Mouse (Mus musculus): Measurements from ENCODE around the gene Vwa1. TPM values are rescaled to one million over a fixed set of nuclear protein-coding genes. Genes with fewer than 3 reads are reported as not detected.
"Not testable (repeated sequence)": the region's sequence is repeated elsewhere in the genome, so short reads cannot be mapped to it uniquely, and the experiment has no call there.

The Vwa1 gene
- polyA plus RNA-seq, 1 experiment from 2014 or later, result 4.5 TPM

- not testable (repeated sequence) for H3K4me2 ChIP-seq (ENCODE audit: low read length); H3K4me3 ChIP-seq (ENCODE audit: control insufficient read depth in 1 of 2, insufficient read depth in 1 of 2, low read depth in 1 of 2, low read length in 2 of 2); H3K4me1 ChIP-seq (ENCODE audit: control insufficient read depth in 2 of 2, insufficient read depth in 2 of 2, low read length in 2 of 2); H3K9me3 ChIP-seq (ENCODE audit: control insufficient read depth, low read length); H3K27me3 ChIP-seq (ENCODE audit: control insufficient read depth, insufficient read depth, low read length); H3K27ac ChIP-seq (replicated peaks in 1 of 2; ENCODE audit: control insufficient read depth in 1 of 2, insufficient read depth in 1 of 2, low read depth in 2 of 2, low read length in 2 of 2); H3K9ac ChIP-seq (ENCODE audit: low read length); ATAC-seq (ENCODE audit: insufficient number of reproducible peaks, insufficient read depth, low FRiP score, low read depth)
- 83% methylated on average over 10 of the region's 10 CpGs for WGBS
- peaks cover 68% of the 10 kb centered on the region for H3K36me3 ChIP-seq (ENCODE audit: control insufficient read depth, insufficient read depth, low read length)
These were observed 33.8 kb downstream of the Vwa1 start for GRCm38 (mm10) chr4:155740681-155741080.

- peaks cover 4 to 7% of the 10 kb centered on the region in 2 experiments; a peak in 3 of 4 replicates for H3K4me1 ChIP-seq (ENCODE audit: control insufficient read depth in 2 of 2, insufficient read depth in 2 of 2, low read length in 2 of 2)
- peaks cover 61% of the 10 kb centered on the region for H3K36me3 ChIP-seq (ENCODE audit: control insufficient read depth, insufficient read depth, low read length)
- WGBS, result 79% methylated on average over 37 of the region's 37 CpGs
- no peaks in the 10 kb centered on the region for H3K9me3 ChIP-seq (ENCODE audit: control insufficient read depth, low read length)
- H3K27me3 ChIP-seq (ENCODE audit: control insufficient read depth, insufficient read depth, low read length), result no peaks in the 10 kb centered on the region
- no peak overlapping the region for H3K4me3 ChIP-seq (ENCODE audit: control insufficient read depth in 1 of 2, insufficient read depth in 1 of 2, low read depth in 1 of 2, low read length in 2 of 2)
- ATAC-seq (ENCODE audit: insufficient number of reproducible peaks, insufficient read depth, low FRiP score, low read depth), result no peak
- no peak overlapping the region for H3K27ac ChIP-seq (replicated peaks in 1 of 2; ENCODE audit: control insufficient read depth in 1 of 2, insufficient read depth in 1 of 2, low read depth in 2 of 2, low read length in 2 of 2)
- H3K4me2 ChIP-seq (ENCODE audit: low read length), result no peak overlapping the region
- H3K9ac ChIP-seq (ENCODE audit: low read length), result no peak overlapping the region
These were observed 34.5 kb downstream of the Vwa1 start for GRCm38 (mm10) chr4:155739741-155740636.

- H3K4me1 ChIP-seq (ENCODE audit: control insufficient read depth in 2 of 2, insufficient read depth in 2 of 2, low read length in 2 of 2), result peaks cover 4 to 7% of the 10 kb centered on the region in 2 experiments; a peak in 3 of 4 replicates
- H3K27me3 ChIP-seq (ENCODE audit: control insufficient read depth, insufficient read depth, low read length), result no peaks in the 10 kb centered on the region
- H3K27ac ChIP-seq (replicated peaks in 1 of 2; ENCODE audit: control insufficient read depth in 1 of 2, insufficient read depth in 1 of 2, low read depth in 2 of 2, low read length in 2 of 2), result no peak overlapping the region
- peaks cover 53% of the 10 kb centered on the region for H3K36me3 ChIP-seq (ENCODE audit: control insufficient read depth, insufficient read depth, low read length)
- 80% methylated on average over 6 of the region's 6 CpGs for WGBS
- no peaks in the 10 kb centered on the region for H3K9me3 ChIP-seq (ENCODE audit: control insufficient read depth, low read length)
- ATAC-seq (ENCODE audit: insufficient number of reproducible peaks, insufficient read depth, low FRiP score, low read depth), result no peak
- no peak overlapping the region for H3K4me2 ChIP-seq (ENCODE audit: low read length)
- H3K4me3 ChIP-seq (ENCODE audit: control insufficient read depth in 1 of 2, insufficient read depth in 1 of 2, low read depth in 1 of 2, low read length in 2 of 2), result no peak overlapping the region
- no peak overlapping the region for H3K9ac ChIP-seq (ENCODE audit: low read length)
These were observed 35.3 kb downstream of the Vwa1 start for GRCm38 (mm10) chr4:155739152-155739551.

GRCm38 (mm10) chr4:155738262-155738661, 36.2 kb downstream of the Vwa1 start:
- Histone ChIP-seq H3K4me2 (ENCODE audit: low read length) (no peak overlapping the region), H3K9me3 (ENCODE audit: control insufficient read depth, low read length) (no peaks in the 10 kb centered on the region), H3K36me3 (ENCODE audit: control insufficient read depth, insufficient read depth, low read length) (peaks cover 45% of the 10 kb centered on the region), H3K27ac (replicated peaks in 1 of 2; ENCODE audit: control insufficient read depth in 1 of 2, insufficient read depth in 1 of 2, low read depth in 2 of 2, low read length in 2 of 2) (no peak overlapping the region), H3K4me1 (ENCODE audit: control insufficient read depth in 2 of 2, insufficient read depth in 2 of 2, low read length in 2 of 2) (peaks cover 4 to 7% of the 10 kb centered on the region in 2 experiments; a peak in 3 of 4 replicates), H3K4me3 (ENCODE audit: control insufficient read depth in 1 of 2, insufficient read depth in 1 of 2, low read depth in 1 of 2, low read length in 2 of 2) (no peak overlapping the region), H3K27me3 (ENCODE audit: control insufficient read depth, insufficient read depth, low read length) (no peaks in the 10 kb centered on the region), H3K9ac (ENCODE audit: low read length) (no peak overlapping the region)
- 48% methylated on average over 8 of the region's 8 CpGs for WGBS
- ATAC-seq (ENCODE audit: insufficient number of reproducible peaks, insufficient read depth, low FRiP score, low read depth), result no peak

GRCm38 (mm10) chr4:155736421-155736820, 38.1 kb downstream of the Vwa1 start:
- no peak overlapping the region for H3K27ac ChIP-seq (replicated peaks in 1 of 2; ENCODE audit: control insufficient read depth in 1 of 2, insufficient read depth in 1 of 2, low read depth in 2 of 2, low read length in 2 of 2)
- H3K9me3 ChIP-seq (ENCODE audit: control insufficient read depth, low read length), result no peaks in the 10 kb centered on the region
- H3K36me3 ChIP-seq (ENCODE audit: control insufficient read depth, insufficient read depth, low read length), result peaks cover 41% of the 10 kb centered on the region
- H3K27me3 ChIP-seq (ENCODE audit: control insufficient read depth, insufficient read depth, low read length), result no peaks in the 10 kb centered on the region
- ATAC-seq (ENCODE audit: insufficient number of reproducible peaks, insufficient read depth, low FRiP score, low read depth), result no peak
- H3K4me2 ChIP-seq (ENCODE audit: low read length), result no peak overlapping the region
- WGBS, result 88% methylated on average over 5 of the region's 5 CpGs
- no peak overlapping the region for H3K9ac ChIP-seq (ENCODE audit: low read length)
- peaks cover 4 to 7% of the 10 kb centered on the region in 2 experiments; a peak in 3 of 4 replicates for H3K4me1 ChIP-seq (ENCODE audit: control insufficient read depth in 2 of 2, insufficient read depth in 2 of 2, low read length in 2 of 2)
- no peak overlapping the region for H3K4me3 ChIP-seq (ENCODE audit: control insufficient read depth in 1 of 2, insufficient read depth in 1 of 2, low read depth in 1 of 2, low read length in 2 of 2)

GRCm38 (mm10) chr4:155735788-155736187, 38.7 kb downstream of the Vwa1 start:
- no peaks in the 10 kb centered on the region for H3K27me3 ChIP-seq (ENCODE audit: control insufficient read depth, insufficient read depth, low read length)
- peaks cover 4 to 7% of the 10 kb centered on the region in 2 experiments; a peak in 3 of 4 replicates for H3K4me1 ChIP-seq (ENCODE audit: control insufficient read depth in 2 of 2, insufficient read depth in 2 of 2, low read length in 2 of 2)
- 72% methylated on average over 5 of the region's 5 CpGs for WGBS
- H3K36me3 ChIP-seq (ENCODE audit: control insufficient read depth, insufficient read depth, low read length), result peaks cover 40% of the 10 kb centered on the region
- H3K9ac ChIP-seq (ENCODE audit: low read length), result peak overlapping the region; percentile 85
- peak overlapping the region; percentile 93 for H3K4me2 ChIP-seq (ENCODE audit: low read length)
- H3K4me3 ChIP-seq (ENCODE audit: control insufficient read depth in 1 of 2, insufficient read depth in 1 of 2, low read depth in 1 of 2, low read length in 2 of 2), result peak overlapping the region; percentile 70 to 83
- 0 out of 4 replicates have a peak overlapping the region, but pooled peaks of 1 of the 2 experiments have one; percentile 76 for H3K27ac ChIP-seq (replicated peaks in 1 of 2; ENCODE audit: control insufficient read depth in 1 of 2, insufficient read depth in 1 of 2, low read depth in 2 of 2, low read length in 2 of 2)
- no peaks in the 10 kb centered on the region for H3K9me3 ChIP-seq (ENCODE audit: control insufficient read depth, low read length)
- no peak for ATAC-seq (ENCODE audit: insufficient number of reproducible peaks, insufficient read depth, low FRiP score, low read depth)

- H3K36me3 ChIP-seq (ENCODE audit: control insufficient read depth, insufficient read depth, low read length), result peaks cover 37% of the 10 kb centered on the region
- peak overlapping the region; percentile 93 for H3K4me2 ChIP-seq (ENCODE audit: low read length)
- no peaks in the 10 kb centered on the region for H3K27me3 ChIP-seq (ENCODE audit: control insufficient read depth, insufficient read depth, low read length)
- peak overlapping the region; percentile 70 to 83 for H3K4me3 ChIP-seq (ENCODE audit: control insufficient read depth in 1 of 2, insufficient read depth in 1 of 2, low read depth in 1 of 2, low read length in 2 of 2)
- peak overlapping the region; percentile 20 to 76; a peak in 2 of 4 replicates for H3K27ac ChIP-seq (replicated peaks in 1 of 2; ENCODE audit: control insufficient read depth in 1 of 2, insufficient read depth in 1 of 2, low read depth in 2 of 2, low read length in 2 of 2)
- H3K9ac ChIP-seq (ENCODE audit: low read length), result peak overlapping the region; percentile 85
- peaks cover 4 to 7% of the 10 kb centered on the region in 2 experiments; a peak in 3 of 4 replicates for H3K4me1 ChIP-seq (ENCODE audit: control insufficient read depth in 2 of 2, insufficient read depth in 2 of 2, low read length in 2 of 2)
- under 1% methylated on average over 70 of the region's 79 CpGs for WGBS
- H3K9me3 ChIP-seq (ENCODE audit: control insufficient read depth, low read length), result no peaks in the 10 kb centered on the region
- ATAC-seq (ENCODE audit: insufficient number of reproducible peaks, insufficient read depth, low FRiP score, low read depth), result peak; percentile 70
These were observed 39.4 kb downstream of the Vwa1 start for GRCm38 (mm10) chr4:155734951-155735702.

Measured in heart, embryonic 14.5 days (tissue).